In genomic region chr1:38176077-38176476, GRCm38 (mm10) we compare ENCODE assay signal across 32 mouse cellular contexts. TPM values are rescaled to one million over a fixed set of nuclear protein-coding genes. Genes with fewer than 3 reads are reported as not detected.
DNase-seq lines count a peak whose midpoint lies in the region; ATAC-seq lines count a peak whose summit lies in the region.
"Had no signal": no experiment of that assay in that cellular context is flagged by ENCODE, and none has a peak within 500 bp of the region (broad histone marks: within the 10 kb centered on the region; RNA-seq: fewer than 3 reads in every experiment).

No protein-coding gene starts in this region.

- no peaks in the 10 kb centered on the region for H3K36me3 ChIP-seq in liver, embryonic 11.5 days (ENCODE audit: control insufficient read depth, insufficient read depth, low read length)
- no peaks in the 10 kb centered on the region for H3K36me3 ChIP-seq in liver, embryonic 15.5 days (replicated peaks)

- no peak overlapping the region for H3K9ac ChIP-seq in liver, embryonic 11.5 days (ENCODE audit: low read depth, low read length)
- H3K9ac ChIP-seq in liver, embryonic 15.5 days, result no peak overlapping the region
- H3K9ac ChIP-seq: embryonic facial prominence, embryonic 15.5 days; forebrain, embryonic 12.5 days; forebrain, postnatal 0 days; intestine, embryonic 15.5 days; limb, embryonic 12.5 days; midbrain, embryonic 15.5 days; neural tube, embryonic 15.5 days had no signal

- ATAC-seq in liver, embryonic 11.5 days (replicated peaks; ENCODE audit: low FRiP score), result no peak; the same call in 1 of the 2 replicates
- peak; percentile 76 for ATAC-seq in liver, embryonic 15.5 days (ENCODE audit: insufficient read depth)
- ATAC-seq: activated CD4-positive, CD25-positive, alpha-beta regulatory T cell, adult 4 months; forebrain, postnatal 0 days; hindbrain, embryonic 16.5 days; intestine, embryonic 15.5 days; midbrain, embryonic 15.5 days had no signal

- H3K4me2 ChIP-seq in liver, embryonic 11.5 days, result no peak overlapping the region
- H3K4me2 ChIP-seq in liver, embryonic 15.5 days, result no peak overlapping the region
- H3K4me2 ChIP-seq: embryonic facial prominence, embryonic 15.5 days; forebrain, embryonic 12.5 days; intestine, embryonic 15.5 days; limb, embryonic 12.5 days; midbrain, embryonic 15.5 days; neural tube, embryonic 15.5 days had no signal

- no peak overlapping the region for H3K27ac ChIP-seq in liver, embryonic 11.5 days (ENCODE audit: low read depth, low read length)
- H3K27ac ChIP-seq in liver, embryonic 15.5 days (replicated peaks), result no peak overlapping the region
- H3K27ac ChIP-seq: embryonic facial prominence, embryonic 10.5 days; embryonic facial prominence, embryonic 15.5 days; forebrain, embryonic 12.5 days; intestine, embryonic 15.5 days; layer of hippocampus, adult 2 months; left cerebral cortex, adult 2 months; limb, embryonic 12.5 days; midbrain, embryonic 10.5 days; midbrain, embryonic 15.5 days; neural tube, embryonic 15.5 days had no signal

- H3K4me1 ChIP-seq in liver, embryonic 11.5 days (replicated peaks; ENCODE audit: control insufficient read depth, insufficient read depth, low read length), result no peaks in the 10 kb centered on the region
- H3K4me1 ChIP-seq in liver, embryonic 15.5 days (replicated peaks), result no peaks in the 10 kb centered on the region
- H3K4me1 ChIP-seq: embryonic facial prominence, embryonic 15.5 days; forebrain, embryonic 12.5 days; intestine, embryonic 15.5 days; midbrain, embryonic 10.5 days; midbrain, embryonic 15.5 days; neural tube, embryonic 15.5 days had no signal

- H3K27me3 ChIP-seq in liver, embryonic 11.5 days (replicated peaks; ENCODE audit: control insufficient read depth, insufficient read depth, low read length), result no peaks in the 10 kb centered on the region
- H3K27me3 ChIP-seq in liver, embryonic 15.5 days, result no peaks in the 10 kb centered on the region
- H3K27me3 ChIP-seq: CH12.LX; embryonic facial prominence, embryonic 15.5 days; forebrain, embryonic 12.5 days; intestine, embryonic 15.5 days; limb, embryonic 12.5 days; midbrain, embryonic 15.5 days; neural tube, embryonic 15.5 days had no signal

- 81% methylated on average over 7 of the region's 7 CpGs for WGBS in liver, embryonic 11.5 days
- WGBS in liver, embryonic 15.5 days (ENCODE audit: insufficient replicate concordance), result 54% methylated on average over 7 of the region's 7 CpGs

- peak; percentile 44 for DNase-seq in kidney, adult 11 months
- DNase-seq in kidney, postnatal 4 days, result no peak
- peak; percentile 16 for DNase-seq in liver
- DNase-seq in liver, embryonic 11.5 days (ENCODE audit: low spot score), result no peak
- no peak for DNase-seq in heart, adult 9 months (ENCODE audit: low spot score in 2 of 2)
- DNase-seq in cerebellum, adult 18-20 months, result no peak
- no peak for DNase-seq in lung, postnatal 25 days (ENCODE audit: low spot score)
- DNase-seq: adrenal gland, adult 2 months; adrenal gland, postnatal 36 days; cerebellum, adult 2 months; cerebellum, postnatal 25 days; forebrain, postnatal 0 days; gastrocnemius, postnatal 10 days; heart, postnatal 14 days; lung, adult 2 months; lung, postnatal 10 days; right cerebral cortex, postnatal 25 days; thymus, postnatal 14 days had no signal

- H3K4me3 ChIP-seq in liver, embryonic 11.5 days (ENCODE audit: low read depth, low read length), result no peak overlapping the region
- no peak overlapping the region for H3K4me3 ChIP-seq in liver, embryonic 15.5 days (replicated peaks)
- H3K4me3 ChIP-seq: embryonic facial prominence, embryonic 10.5 days; embryonic facial prominence, embryonic 15.5 days; forebrain, embryonic 12.5 days; intestine, embryonic 15.5 days; layer of hippocampus, adult 2 months; left cerebral cortex, adult 2 months; limb, embryonic 12.5 days; midbrain, embryonic 10.5 days; midbrain, embryonic 15.5 days; neural tube, embryonic 15.5 days had no signal

- no peaks in the 10 kb centered on the region for H3K9me3 ChIP-seq in liver, embryonic 11.5 days (ENCODE audit: control insufficient read depth, low read length)
- no peaks in the 10 kb centered on the region for H3K9me3 ChIP-seq in liver, embryonic 15.5 days (replicated peaks)
- H3K9me3 ChIP-seq: embryonic facial prominence, embryonic 10.5 days; embryonic facial prominence, embryonic 15.5 days; forebrain, embryonic 12.5 days; intestine, embryonic 15.5 days; limb, embryonic 12.5 days; midbrain, embryonic 10.5 days; midbrain, embryonic 15.5 days; neural tube, embryonic 15.5 days had no signal

RNA-seq across cellular contexts. Expression of gene Rev1, which starts 46.5 kb away (rescaled TPM):
- polyA plus RNA-seq in liver, embryonic 11.5 days (2014; fragmentation: Nextera tagmentation; extraction: Ambion mirVana), result 31.2 and 32.2 TPM in 2 replicates
- 13.3 and 17.5 TPM in 2 replicates for polyA plus RNA-seq in liver, embryonic 15.5 days (2015; fragmentation: Nextera tagmentation; extraction: Ambion mirVana)

Comparison
In these comparisons a context has a peak if more than half of its experiments do, and no peak if none do; other contexts are left out.
1. DNase-seq: peak in kidney, adult 11 months (single experiment) and liver (single experiment); none in kidney, postnatal 4 days (0 of 2), liver, embryonic 11.5 days (single experiment), heart, adult 9 months (0 of 2), cerebellum, adult 18-20 months (0 of 2) and lung, postnatal 25 days (single experiment).